Mouse (Mus musculus) neutrophil, adult 83 days (primary cell): ENCODE measurements around the gene Cyp3a11. TPM values are rescaled to one million over a fixed set of nuclear protein-coding genes. Genes with fewer than 3 reads are reported as not detected.

Source experiments
- total RNA-seq, 2 experiments: library from RNA; stranded (reverse); gene quantifications; one replicate each; pipeline ENCODE4 v1.2.4; 2023

Cyp3a11 gene
- not detected for total RNA-seq

DNA sequence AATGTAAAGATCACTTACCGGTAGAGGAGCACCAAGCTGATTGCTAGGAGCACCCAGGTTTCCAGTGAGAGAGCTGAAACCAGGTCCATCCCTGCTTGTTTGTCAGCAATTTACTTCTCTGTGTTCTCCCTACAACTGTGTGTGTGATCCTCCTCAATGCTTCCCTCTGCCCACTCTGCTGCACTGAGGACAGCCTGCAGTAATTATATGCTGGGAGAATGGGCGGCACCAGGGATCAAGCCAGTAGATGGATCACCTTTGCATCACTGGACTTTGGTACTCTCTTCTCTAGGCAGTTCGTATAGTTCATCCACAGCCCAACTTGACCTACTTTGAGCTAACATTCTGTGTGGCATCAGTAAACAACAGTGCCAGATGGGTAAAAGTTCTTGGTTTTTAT, at the start of gene Cyp3a11:
TSS of gene Cyp3a11 (minus strand) at position 277 of the 400 bp plus-strand sequence.

DNA sequence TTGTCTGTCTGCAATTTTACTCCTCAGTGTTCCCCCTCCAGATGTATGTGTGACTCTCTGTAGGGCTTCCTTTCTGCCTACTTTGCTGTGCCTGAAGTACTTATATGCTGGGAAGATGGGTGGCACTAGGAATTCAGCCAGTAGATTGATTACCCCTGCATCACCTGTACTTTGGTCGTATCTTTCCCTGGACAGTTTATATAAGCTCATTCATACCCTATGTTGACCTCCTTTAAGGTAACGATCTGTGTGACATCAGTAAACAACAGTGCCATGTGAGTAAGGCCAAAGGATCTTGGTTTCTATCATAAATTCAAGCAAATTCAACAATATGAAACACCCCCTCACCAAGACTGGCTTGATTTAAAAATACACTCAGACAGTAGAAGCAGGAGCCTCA, 74.0 kb downstream of the Cyp3a11 start, which contains the start of gene Cyp3a44:
TSS of gene Cyp3a44 (minus strand) at position 79 of the 400 bp plus-strand sequence.

Other genes starting within 250 kb of the Cyp3a11 start
- not detected for gene Cyp3a41a, start 159.8 kb downstream of the Cyp3a11 start, total RNA-seq
- not detected for gene Cyp3a44, start 74.1 kb downstream of the Cyp3a11 start, total RNA-seq
- gene Cyp3a25, start 129.7 kb upstream of the Cyp3a11 start, total RNA-seq, result not detected
- not detected for gene Cyp3a59, start 199.3 kb upstream of the Cyp3a11 start, total RNA-seq